Mouse (Mus musculus) spleen, postnatal 0 days (tissue): ENCODE measurements around the gene Tigd2. TPM values are rescaled to one million over a fixed set of nuclear protein-coding genes. Genes with fewer than 3 reads are reported as not detected.

Source experiments
- polyA plus RNA-seq: library from polyadenylated mRNA; unstranded; fragments of >200 nt; fragmentation: Nextera tagmentation; extraction: Ambion mirVana; gene quantifications from 2 replicates; pipeline ENCODE4 v1.2.1, GENCODE M21; 2015

Gene Tigd2
- 7.8 and 9.9 TPM in 2 replicates for polyA plus RNA-seq

DNA sequence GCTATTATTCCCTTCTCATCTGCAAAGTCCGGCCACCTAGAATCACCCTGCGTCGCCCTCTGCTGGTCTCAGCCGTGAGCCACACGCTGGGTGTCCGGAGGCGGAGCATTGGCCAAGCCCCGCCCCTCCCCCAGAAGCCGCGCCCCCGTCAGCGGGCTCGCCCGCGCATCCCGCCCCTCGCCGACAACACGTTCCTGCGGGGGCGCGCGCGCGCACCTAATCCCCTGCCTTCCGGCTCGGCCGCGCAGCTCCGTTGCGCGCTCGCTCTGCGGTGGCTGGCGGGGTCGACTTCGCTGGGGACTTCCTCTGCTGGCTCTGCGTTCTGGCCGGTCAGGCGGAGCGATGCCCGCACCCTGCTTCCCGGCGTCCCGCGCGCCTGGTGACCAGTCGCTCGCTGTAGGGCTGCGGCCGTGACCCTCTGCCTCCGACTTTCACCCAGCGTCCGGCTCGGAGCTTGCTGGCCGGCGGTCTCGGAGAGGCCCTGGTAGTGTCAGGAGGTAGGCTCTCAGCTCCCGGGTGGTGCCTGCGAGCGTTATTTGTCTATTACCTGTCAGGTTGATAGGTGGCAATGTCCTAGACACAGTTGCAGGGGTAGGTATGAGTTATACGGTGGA, at the start of gene Tigd2:
Gene Tigd2 (plus strand): TSS at position 186 of the 614 bp plus-strand sequence.

Other genes with a start within 250 kb of the Tigd2 start
- gene Fam13a, start 184.3 kb upstream of the Tigd2 start, polyA plus RNA-seq: 2.7 and 2.9 TPM in 2 replicates
- 1.4 and 1.6 TPM in 2 replicates for gene Gprin3, start 217.4 kb downstream of the Tigd2 start, polyA plus RNA-seq